Mouse (Mus musculus) heart, embryonic 11.5 days (tissue): ENCODE measurements around the gene Eif4b. TPM values are rescaled to one million over a fixed set of nuclear protein-coding genes. Genes with fewer than 3 reads are reported as not detected.
"Not testable (repeated sequence)": the region's sequence is repeated elsewhere in the genome, so short reads cannot be mapped to it uniquely, and the experiment has no call there.

Experiments used
- ATAC-seq: fragments of 200-750 bp; cut with Nextera tagmentation; replicated peaks from 2 replicates; pipeline ENCODE4 v1.8.0; 2017; ENCODE audit warnings: moderate library complexity; ENCODE audit not compliant: insufficient number of reproducible peaks, low FRiP score, low TSS enrichment
- H3K27ac ChIP-seq: fragments of 300-500 bp; sonication (generic); 2 replicates; pipeline ENCODE4 v1.5.1; 2014; ENCODE audit warnings: mild to moderate bottlenecking, low read depth, low read length
- H3K27me3 ChIP-seq: fragments of 300-500 bp; sonication (generic); 2 replicates; pipeline ENCODE4 v1.6.1; 2014; ENCODE audit warnings: mild to moderate bottlenecking, low read length, mixed read lengths; ENCODE audit not compliant: control insufficient read depth, insufficient read depth
- H3K36me3 ChIP-seq: fragments of 300-500 bp; sonication (generic); 2 replicates; pipeline ENCODE4 v1.6.1; 2014; ENCODE audit warnings: mild to moderate bottlenecking, low read length, moderate library complexity, mixed read lengths; ENCODE audit not compliant: control insufficient read depth, insufficient read depth
- H3K4me1 ChIP-seq: fragments of 300-500 bp; sonication (generic); 2 replicates; pipeline ENCODE4 v1.6.1; 2014; ENCODE audit warnings: low read length; ENCODE audit not compliant: control insufficient read depth, insufficient read depth
- H3K4me2 ChIP-seq: fragments of 300-500 bp; sonication (generic); 2 replicates; pipeline ENCODE4 v1.6.1; 2014; ENCODE audit warnings: mild to moderate bottlenecking, moderate library complexity
- H3K4me3 ChIP-seq: fragments of 300-500 bp; sonication (generic); 2 replicates; pipeline ENCODE4 v1.5.1; 2014; ENCODE audit warnings: low read depth, low read length
- H3K9ac ChIP-seq: fragments of 300-500 bp; sonication (generic); 2 replicates; pipeline ENCODE4 v1.6.1; 2014; ENCODE audit warnings: mild to moderate bottlenecking, low read depth, low read length, moderate library complexity
- H3K9me3 ChIP-seq: fragments of 300-500 bp; sonication (generic); replicated peaks from 2 replicates; pipeline ENCODE4 v1.6.1; 2016; ENCODE audit warnings: low read length; ENCODE audit not compliant: control insufficient read depth
- WGBS: fragments of 180-500 bp; shearing (Covaris S2); extraction: QIAGEN DNeasy Blood & Tissue Kit; methylation state at CpG from one replicate; pipeline ENCODE4 v1.1.7; 2014; ENCODE audit not compliant: insufficient replicate concordance; 5-methylcytosine and 5-hydroxymethylcytosine counted together
- polyA plus RNA-seq: library from polyadenylated mRNA; unstranded; fragments of >200 nt; fragmentation: Nextera tagmentation; extraction: Ambion mirVana; gene quantifications from 2 replicates; pipeline ENCODE4 v1.2.1, GENCODE M21; 2014

The Eif4b gene
- polyA plus RNA-seq, 1 experiment from 2014 or later: 71.6 TPM

- 64% methylated on average over 13 of the region's 13 CpGs for WGBS
- H3K9me3 ChIP-seq: no peaks in the 10 kb centered on the region
- H3K4me2 ChIP-seq: no peak overlapping the region
- no peak overlapping the region for H3K4me3 ChIP-seq
- no peak overlapping the region for H3K27ac ChIP-seq
- H3K9ac ChIP-seq: no peak overlapping the region
- H3K27me3 ChIP-seq: no peaks in the 10 kb centered on the region
- H3K4me1 ChIP-seq: peaks cover 4% of the 10 kb centered on the region; the same call in 1 of the 2 replicates
- no peaks in the 10 kb centered on the region for H3K36me3 ChIP-seq
- ATAC-seq: no peak
These were observed 2.8 kb upstream of the Eif4b start for GRCm38 (mm10) chr15:102070476-102071467.

GRCm38 (mm10) chr15:102072963-102073558 lies 512 bp upstream of the Eif4b start:
- WGBS: 15% methylated on average over 6 of the region's 6 CpGs
- Histone ChIP-seq H3K4me3 (peak overlapping the region; percentile 88), H3K27ac (no peak overlapping the region), H3K36me3 (no peaks in the 10 kb centered on the region), H3K9ac (peak overlapping the region; percentile 59), H3K9me3 (no peaks in the 10 kb centered on the region), H3K4me2 (peak overlapping the region; percentile 63), H3K4me1 (peaks cover 6% of the 10 kb centered on the region; the same call in 1 of the 2 replicates), H3K27me3 (no peaks in the 10 kb centered on the region)
- ATAC-seq: 0 out of 2 replicates have a peak, but pooled peaks have one; percentile 5

- peak overlapping the region; percentile 88 for H3K4me3 ChIP-seq
- H3K27me3 ChIP-seq: no peaks in the 10 kb centered on the region
- H3K4me1 ChIP-seq: peaks cover 6% of the 10 kb centered on the region; the same call in 1 of the 2 replicates
- H3K9ac ChIP-seq: peak overlapping the region; percentile 98
- peak; percentile 49 for ATAC-seq
- peak overlapping the region; percentile 86 for H3K4me2 ChIP-seq
- H3K27ac ChIP-seq: peak overlapping the region; percentile 95
- under 1% methylated on average over 56 of the region's 57 CpGs for WGBS
- no peaks in the 10 kb centered on the region for H3K9me3 ChIP-seq
- H3K36me3 ChIP-seq: no peaks in the 10 kb centered on the region
These were observed 628 bp downstream of the Eif4b start for GRCm38 (mm10) chr15:102074070-102074731.

- H3K9ac ChIP-seq: peak overlapping the region; percentile 98
These were observed 1.5 kb downstream of the Eif4b start for GRCm38 (mm10) chr15:102074876-102075585.

GRCm38 (mm10) chr15:102077111-102077677 lies 3.6 kb downstream of the Eif4b start:
- no peaks in the 10 kb centered on the region for H3K36me3 ChIP-seq
- no peak overlapping the region for H3K9ac ChIP-seq
- peaks cover 6% of the 10 kb centered on the region; the same call in 1 of the 2 replicates for H3K4me1 ChIP-seq
- WGBS: 89% methylated on average over 2 of the region's 2 CpGs
- H3K9me3 ChIP-seq: no peaks in the 10 kb centered on the region
- ATAC-seq: no peak
- H3K4me3 ChIP-seq: no peak overlapping the region
- no peak overlapping the region for H3K27ac ChIP-seq
- H3K27me3 ChIP-seq: no peaks in the 10 kb centered on the region
- H3K4me2 ChIP-seq: no peak overlapping the region

More at GRCm38 (mm10) chr15:102074876-102075585, 1.5 kb downstream of the Eif4b start:
- ATAC-seq: no peak
- peak overlapping the region; percentile 88 for H3K4me3 ChIP-seq
- peaks cover 6% of the 10 kb centered on the region; the same call in 1 of the 2 replicates for H3K4me1 ChIP-seq
- H3K4me2 ChIP-seq: peak overlapping the region; percentile 86
- H3K36me3 ChIP-seq: no peaks in the 10 kb centered on the region
- H3K27ac ChIP-seq: peak overlapping the region; percentile 95; the same call in 1 of the 2 replicates
- no peaks in the 10 kb centered on the region for H3K27me3 ChIP-seq
- H3K9me3 ChIP-seq: no peaks in the 10 kb centered on the region
- 11% methylated on average over 11 of the region's 11 CpGs for WGBS

GRCm38 (mm10) chr15:102079221-102079620 lies 5.6 kb downstream of the Eif4b start:
- no peak overlapping the region for H3K27ac ChIP-seq
- H3K4me2 ChIP-seq: no peak overlapping the region
- H3K27me3 ChIP-seq: no peaks in the 10 kb centered on the region
- 78% methylated on average over 4 of the region's 4 CpGs for WGBS
- peaks cover 10% of the 10 kb centered on the region; the same call in 1 of the 2 replicates for H3K36me3 ChIP-seq
- no peak overlapping the region for H3K4me3 ChIP-seq
- ATAC-seq: no peak
- H3K9me3 ChIP-seq: no peaks in the 10 kb centered on the region
- H3K9ac ChIP-seq: no peak overlapping the region
- H3K4me1 ChIP-seq: peaks cover 6% of the 10 kb centered on the region; the same call in 1 of the 2 replicates

GRCm38 (mm10) chr15:102079924-102080323 lies 6.4 kb downstream of the Eif4b start:
- 85% methylated on average over 8 of the region's 8 CpGs for WGBS

More at GRCm38 (mm10) chr15:102079924-102080323, 6.4 kb downstream of the Eif4b start:
- H3K9me3 ChIP-seq, H3K4me1 ChIP-seq, H3K9ac ChIP-seq, H3K27ac ChIP-seq, ATAC-seq, H3K27me3 ChIP-seq, H3K4me3 ChIP-seq, H3K4me2 ChIP-seq: not testable (repeated sequence)
- peaks cover 15% of the 10 kb centered on the region; the same call in 1 of the 2 replicates for H3K36me3 ChIP-seq
